Mouse (Mus musculus) intestine, embryonic 16.5 days (tissue): ENCODE results near the gene Kcna5. TPM values are rescaled to one million over a fixed set of nuclear protein-coding genes. Genes with fewer than 3 reads are reported as not detected.
A peak's percentile ranks its signal among the peaks of the same experiment; 100 is the strongest.

Experiments
- ATAC-seq: fragments of 200-750 bp; cut with Nextera tagmentation; 2 replicates; pipeline ENCODE4 v1.8.0; 2017; ENCODE audit warnings: moderate TSS enrichment, moderate library complexity
- H3K27ac ChIP-seq: fragments of 300-500 bp; sonication (generic); 2 replicates; pipeline ENCODE4 v1.5.1; 2014; ENCODE audit warnings: mild to moderate bottlenecking, low read length
- H3K27me3 ChIP-seq: fragments of 300-500 bp; sonication (generic); replicated peaks from 2 replicates; pipeline ENCODE4 v1.6.1; 2014; ENCODE audit warnings: low read length, control low read depth, mixed read lengths; ENCODE audit not compliant: control insufficient read depth, insufficient read depth
- H3K36me3 ChIP-seq: fragments of 300-500 bp; sonication (generic); 2 replicates; pipeline ENCODE4 v1.6.1; 2014; ENCODE audit warnings: low read length, control low read depth; ENCODE audit not compliant: control insufficient read depth, insufficient read depth
- H3K4me1 ChIP-seq: fragments of 300-500 bp; sonication (generic); 2 replicates; pipeline ENCODE4 v1.6.1; 2014; ENCODE audit warnings: low read length, control low read depth, mixed read lengths; ENCODE audit not compliant: control insufficient read depth, insufficient read depth
- H3K4me2 ChIP-seq: fragments of 300-500 bp; sonication (generic); 2 replicates; pipeline ENCODE4 v1.6.1; 2014; ENCODE audit warnings: low read depth, low read length, control low read depth
- H3K4me3 ChIP-seq: fragments of 300-500 bp; sonication (generic); 2 replicates; pipeline ENCODE4 v1.5.1; 2014; ENCODE audit warnings: mild to moderate bottlenecking, low read length
- H3K9ac ChIP-seq: fragments of 300-500 bp; sonication (generic); 2 replicates; pipeline ENCODE4 v1.6.1; 2014; ENCODE audit warnings: low read depth, low read length
- H3K9me3 ChIP-seq: fragments of 300-500 bp; sonication (generic); 2 replicates; pipeline ENCODE4 v1.6.1; 2016; ENCODE audit warnings: low read length, control low read depth; ENCODE audit not compliant: control insufficient read depth
- WGBS: fragments of 180-500 bp; shearing (Covaris S2); extraction: QIAGEN DNeasy Blood & Tissue Kit; methylation state at CpG from one replicate; pipeline ENCODE4 v1.1.7; 2014; 5-methylcytosine and 5-hydroxymethylcytosine counted together
- polyA plus RNA-seq: library from polyadenylated mRNA; unstranded; fragments of >200 nt; fragmentation: Nextera tagmentation; extraction: Ambion mirVana; gene quantifications from 2 replicates; pipeline ENCODE4 v1.2.1, GENCODE M21; 2015

Kcna5 gene
- polyA plus RNA-seq, 1 experiment from 2014 or later: 7.6 TPM

DNA sequence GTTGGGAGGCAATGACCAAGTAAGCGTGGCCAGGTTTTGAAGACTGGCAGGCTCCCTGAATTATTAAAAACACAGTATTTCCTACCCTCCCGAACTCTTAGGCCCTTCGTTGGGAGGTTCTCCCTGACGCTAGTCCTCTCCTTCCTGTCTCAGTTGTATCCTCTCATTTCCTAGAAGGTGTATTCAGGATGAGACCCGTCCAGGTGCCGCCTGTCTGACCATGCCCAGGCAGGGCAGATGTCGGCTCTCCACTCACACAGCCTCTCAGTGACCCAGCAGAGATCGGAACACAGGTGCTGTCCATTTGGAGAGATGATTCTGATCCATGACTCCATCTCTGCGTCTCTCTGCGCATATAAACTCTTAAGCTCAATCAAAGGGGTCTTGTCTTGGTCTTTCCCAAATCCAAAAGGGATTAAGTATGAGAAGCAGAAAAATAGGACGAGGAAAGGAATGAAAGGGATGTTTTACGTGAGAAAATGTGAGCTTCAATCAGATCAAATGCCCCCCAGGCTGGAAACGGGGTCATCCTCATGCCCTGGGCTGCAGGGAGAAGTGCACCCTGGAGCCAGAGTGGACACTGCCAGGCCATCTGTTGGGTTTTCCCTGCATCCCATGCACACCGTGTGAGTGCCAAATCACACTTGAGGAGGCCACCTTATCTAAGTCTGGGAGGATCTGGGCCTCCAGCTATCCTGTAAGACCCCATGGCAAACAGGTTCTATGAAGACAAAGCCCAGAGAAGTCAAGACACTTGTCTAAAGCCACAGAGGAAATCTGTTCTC, 33.0 kb upstream of the Kcna5 start:
- Histone ChIP-seq H3K4me2 (no peak overlapping the region), H3K9ac (no peak overlapping the region), H3K4me3 (no peak overlapping the region), H3K4me1 (no peaks in the 10 kb centered on the region), H3K9me3 (no peaks in the 10 kb centered on the region), H3K36me3 (no peaks in the 10 kb centered on the region), H3K27me3 (no peaks in the 10 kb centered on the region), H3K27ac (no peak overlapping the region)
- ATAC-seq: no peak
- 87% methylated on average over 14 of the region's 14 CpGs for WGBS

DNA sequence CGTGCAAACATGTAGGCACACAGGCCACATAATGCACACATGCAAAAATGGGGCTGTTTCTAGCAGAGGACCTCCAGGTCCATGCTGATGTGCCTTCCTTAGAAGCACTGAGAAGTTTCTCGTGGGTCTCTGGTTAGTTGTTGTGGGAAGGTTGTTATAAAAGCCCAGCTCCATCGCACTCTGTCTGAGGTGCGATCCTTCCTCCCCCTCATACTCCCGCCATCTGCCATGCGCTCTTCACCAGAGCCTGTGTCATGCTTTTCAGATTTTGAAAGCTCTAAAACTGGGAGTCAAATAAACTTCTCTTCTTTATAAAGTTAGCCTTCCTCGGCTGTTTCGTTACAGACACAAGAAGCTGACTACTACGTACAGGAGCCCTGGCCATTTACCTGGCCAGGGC, 32.1 kb upstream of the Kcna5 start:
- H3K27me3 ChIP-seq: no peaks in the 10 kb centered on the region
- no peaks in the 10 kb centered on the region for H3K36me3 ChIP-seq
- H3K27ac ChIP-seq: no peak overlapping the region
- no peak overlapping the region for H3K9ac ChIP-seq
- WGBS: 93% methylated on average over 9 of the region's 9 CpGs
- no peak for ATAC-seq
- no peaks in the 10 kb centered on the region for H3K4me1 ChIP-seq
- H3K4me3 ChIP-seq: no peak overlapping the region
- H3K4me2 ChIP-seq: no peak overlapping the region
- no peaks in the 10 kb centered on the region for H3K9me3 ChIP-seq

DNA sequence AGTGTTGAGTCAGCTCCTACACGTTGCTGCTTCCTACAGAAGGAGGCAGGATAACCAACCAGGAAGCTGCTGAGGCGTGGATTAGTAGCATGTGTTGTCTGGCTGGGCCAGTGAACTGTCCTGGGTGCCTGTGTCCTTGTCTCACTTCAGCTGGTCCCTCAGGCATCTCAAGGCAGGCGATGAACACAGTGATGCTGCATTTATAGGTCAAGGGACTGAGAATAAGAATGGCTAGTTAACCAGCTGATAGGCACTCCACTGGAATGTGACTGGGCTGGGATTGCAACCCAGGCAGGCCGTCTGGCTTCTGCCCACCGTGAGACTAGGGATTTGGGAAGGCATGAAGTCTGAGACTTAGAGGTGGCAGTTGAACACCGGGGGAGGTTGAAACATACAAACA, 29.2 kb upstream of the Kcna5 start:
- ATAC-seq: no peak
- no peak overlapping the region for H3K4me3 ChIP-seq
- WGBS: 65% methylated on average over 6 of the region's 6 CpGs
- H3K27ac ChIP-seq: no peak overlapping the region
- no peaks in the 10 kb centered on the region for H3K9me3 ChIP-seq
- 0 out of 2 replicates have a peak, but pooled peaks cover 7% of the 10 kb centered on the region for H3K4me1 ChIP-seq
- H3K4me2 ChIP-seq: no peak overlapping the region
- H3K27me3 ChIP-seq: no peaks in the 10 kb centered on the region
- no peaks in the 10 kb centered on the region for H3K36me3 ChIP-seq
- no peak overlapping the region for H3K9ac ChIP-seq

DNA sequence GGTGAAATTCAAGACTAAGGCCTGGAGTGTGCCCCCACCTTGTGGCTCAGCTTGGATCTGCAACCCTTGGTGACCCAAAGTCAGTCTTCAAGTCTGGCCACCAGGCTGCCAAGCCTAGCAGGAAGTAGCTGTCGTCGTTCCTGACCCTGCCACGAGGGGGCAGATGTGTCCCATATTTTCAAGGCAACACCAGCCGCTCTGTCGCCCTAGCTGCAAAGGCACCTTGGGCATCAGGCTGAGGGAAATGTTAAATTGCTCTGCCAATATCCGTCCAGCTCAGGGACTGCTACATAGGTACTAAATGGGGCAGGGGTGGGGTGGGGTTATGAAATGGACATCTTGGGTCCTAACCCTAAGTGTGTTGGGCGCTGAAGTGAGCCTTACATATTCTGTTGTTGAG, 28.7 kb upstream of the Kcna5 start:
- H3K36me3 ChIP-seq: no peaks in the 10 kb centered on the region
- no peak overlapping the region for H3K27ac ChIP-seq
- H3K4me3 ChIP-seq: no peak overlapping the region
- no peak overlapping the region for H3K9ac ChIP-seq
- no peaks in the 10 kb centered on the region for H3K9me3 ChIP-seq
- no peaks in the 10 kb centered on the region for H3K27me3 ChIP-seq
- WGBS: 15% methylated on average over 7 of the region's 7 CpGs
- no peak overlapping the region for H3K4me2 ChIP-seq
- H3K4me1 ChIP-seq: 0 out of 2 replicates have a peak, but pooled peaks cover 7% of the 10 kb centered on the region
- peak; percentile 29; the same call in 1 of the 2 replicates for ATAC-seq

DNA sequence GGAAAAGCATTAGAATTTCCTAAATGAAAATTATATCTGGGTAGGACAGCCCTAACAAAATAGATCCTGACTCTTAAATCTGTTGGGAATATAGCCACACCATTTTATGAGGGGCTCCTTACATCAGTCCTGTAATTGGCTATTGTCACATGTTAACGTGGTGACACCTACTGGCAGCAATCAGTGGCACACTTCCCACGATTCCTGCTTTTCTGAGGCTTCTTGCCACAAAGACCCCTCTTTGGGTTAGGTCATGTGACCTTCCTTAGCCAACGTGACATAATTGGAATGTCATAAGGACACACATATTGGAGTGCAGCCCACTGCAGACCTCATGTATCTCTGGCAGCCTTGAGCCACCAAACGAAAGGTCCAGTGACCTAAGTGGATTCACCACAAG, 26.5 kb upstream of the Kcna5 start:
- ATAC-seq: no peak
- Histone ChIP-seq H3K9me3 (no peaks in the 10 kb centered on the region), H3K36me3 (no peaks in the 10 kb centered on the region), H3K27me3 (no peaks in the 10 kb centered on the region), H3K27ac (no peak overlapping the region), H3K9ac (no peak overlapping the region), H3K4me3 (no peak overlapping the region), H3K4me2 (no peak overlapping the region), H3K4me1 (0 out of 2 replicates have a peak, but pooled peaks cover 7% of the 10 kb centered on the region)
- WGBS: 25% methylated on average over 4 of the region's 4 CpGs

DNA sequence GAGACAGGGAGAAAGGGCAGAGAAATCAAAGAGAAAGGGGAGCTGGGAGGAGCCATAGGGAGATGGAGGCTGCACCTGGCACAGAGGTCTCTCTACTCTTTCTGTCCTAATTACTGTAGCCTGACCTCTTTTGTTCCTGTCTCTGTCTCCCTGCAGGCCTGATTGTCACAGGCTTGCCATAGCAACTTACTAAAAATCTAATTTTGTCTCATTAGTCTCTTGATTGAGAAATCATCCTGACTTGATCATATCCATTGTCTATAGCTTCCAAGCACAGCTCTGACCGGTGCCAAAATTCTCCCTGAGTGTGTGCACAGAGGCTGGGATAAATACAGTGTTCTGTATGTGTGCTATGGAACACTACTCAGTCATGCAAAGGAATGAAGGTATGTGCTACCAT, 25.5 kb upstream of the Kcna5 start:
- WGBS: 80% methylated on average over 1 of the region's 1 CpGs
- ATAC-seq: no peak
- no peak overlapping the region for H3K4me3 ChIP-seq
- H3K4me2 ChIP-seq: no peak overlapping the region
- H3K4me1 ChIP-seq: 0 out of 2 replicates have a peak, but pooled peaks cover 7% of the 10 kb centered on the region
- no peaks in the 10 kb centered on the region for H3K36me3 ChIP-seq
- H3K27ac ChIP-seq: no peak overlapping the region
- no peak overlapping the region for H3K9ac ChIP-seq
- H3K9me3 ChIP-seq: no peaks in the 10 kb centered on the region
- H3K27me3 ChIP-seq: no peaks in the 10 kb centered on the region

DNA sequence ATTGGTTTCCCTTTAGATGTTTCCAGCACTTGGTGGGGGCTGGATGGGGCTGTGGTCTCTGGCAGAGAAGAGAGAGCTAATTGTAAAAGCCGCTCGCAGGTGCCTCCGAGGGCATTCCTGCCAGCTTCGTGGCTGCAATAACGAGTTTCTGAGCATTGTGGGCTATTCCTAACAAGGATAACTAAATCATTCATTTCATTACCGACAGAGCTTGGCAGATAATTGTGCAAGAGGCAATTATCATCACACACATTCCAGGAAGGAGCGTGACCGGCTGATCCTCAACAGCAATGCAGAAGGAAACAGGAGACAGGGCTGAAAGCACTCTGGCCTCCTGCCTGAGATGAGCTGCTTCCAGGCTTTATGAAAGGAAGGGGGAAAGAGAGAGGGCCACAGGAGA, 24.8 kb upstream of the Kcna5 start:
- no peak overlapping the region for H3K4me2 ChIP-seq
- H3K9me3 ChIP-seq: no peaks in the 10 kb centered on the region
- no peaks in the 10 kb centered on the region for H3K36me3 ChIP-seq
- WGBS: 37% methylated on average over 8 of the region's 8 CpGs
- no peak overlapping the region for H3K9ac ChIP-seq
- H3K27ac ChIP-seq: no peak overlapping the region
- H3K4me1 ChIP-seq: 0 out of 2 replicates have a peak, but pooled peaks cover 7% of the 10 kb centered on the region
- ATAC-seq: peak; percentile 69; the same call in 1 of the 2 replicates
- H3K4me3 ChIP-seq: no peak overlapping the region
- H3K27me3 ChIP-seq: no peaks in the 10 kb centered on the region

DNA sequence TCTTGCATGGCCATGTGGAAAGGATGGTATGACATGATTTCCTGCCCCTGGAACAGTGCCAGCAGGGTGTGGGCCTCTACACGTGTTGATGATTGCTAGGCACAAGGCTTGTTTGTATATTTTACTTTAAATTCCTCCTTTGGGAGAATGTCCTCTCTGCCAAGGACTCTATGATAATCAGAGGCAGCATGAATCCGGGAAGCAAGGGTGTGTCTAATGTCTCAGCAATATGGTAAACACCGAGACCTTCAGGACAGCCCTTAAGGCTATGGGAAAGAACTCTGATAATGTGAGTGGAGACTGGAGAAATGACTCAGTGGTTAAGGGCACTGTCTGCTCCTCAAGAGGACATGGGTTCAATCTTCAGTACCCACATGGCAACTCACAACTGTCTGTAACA, 23.1 kb upstream of the Kcna5 start:
- Histone ChIP-seq H3K9me3 (no peaks in the 10 kb centered on the region), H3K27me3 (0 out of 2 replicates have a peak, but pooled peaks cover 3% of the 10 kb centered on the region), H3K4me1 (0 out of 2 replicates have a peak, but pooled peaks cover 7% of the 10 kb centered on the region), H3K4me2 (no peak overlapping the region), H3K9ac (no peak overlapping the region), H3K27ac (no peak overlapping the region), H3K36me3 (no peaks in the 10 kb centered on the region), H3K4me3 (no peak overlapping the region)
- WGBS: 44% methylated on average over 3 of the region's 3 CpGs
- no peak for ATAC-seq

DNA sequence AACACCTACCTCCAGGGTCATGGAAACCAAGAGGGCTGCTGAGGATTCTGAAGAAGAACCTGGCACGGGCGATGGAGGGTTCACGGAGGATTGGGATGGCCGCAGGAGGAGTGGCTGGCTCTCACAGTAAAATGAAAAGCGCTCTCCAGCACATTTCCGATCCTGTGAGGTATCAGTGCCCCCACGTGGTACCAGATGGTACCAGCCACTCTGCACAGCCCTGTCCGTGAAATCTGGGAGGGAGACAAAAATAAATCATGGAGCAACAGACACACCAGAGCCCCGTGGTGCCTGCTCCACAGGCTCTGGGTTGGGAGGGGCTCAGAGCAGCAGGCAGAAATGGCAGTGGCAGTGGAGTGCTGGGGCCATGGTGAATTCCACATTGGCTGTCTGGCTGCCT, 18.6 kb upstream of the Kcna5 start:
- H3K4me1 ChIP-seq: no peaks in the 10 kb centered on the region
- H3K27ac ChIP-seq: no peak overlapping the region
- WGBS: 21% methylated on average over 9 of the region's 9 CpGs
- H3K4me2 ChIP-seq: no peak overlapping the region
- no peaks in the 10 kb centered on the region for H3K9me3 ChIP-seq
- H3K36me3 ChIP-seq: no peaks in the 10 kb centered on the region
- H3K27me3 ChIP-seq: 0 out of 2 replicates have a peak, but pooled peaks cover 3% of the 10 kb centered on the region
- ATAC-seq: peak; percentile 40; the same call in 1 of the 2 replicates
- H3K9ac ChIP-seq: no peak overlapping the region
- no peak overlapping the region for H3K4me3 ChIP-seq
